Mouse (Mus musculus) midbrain, embryonic 12.5 days (tissue): ENCODE data around the gene Ccdc15. TPM values are rescaled to one million over a fixed set of nuclear protein-coding genes. Genes with fewer than 3 reads are reported as not detected.

Source experiments
- ATAC-seq: fragments of 200-750 bp; cut with Nextera tagmentation; 2 replicates; pipeline ENCODE4 v1.8.0; 2017; ENCODE audit warnings: low read depth, moderate TSS enrichment, moderate library complexity; ENCODE audit not compliant: low FRiP score
- H3K27ac ChIP-seq: fragments of 300-500 bp; sonication (generic); replicated peaks from 2 replicates; pipeline ENCODE4 v1.5.1; 2016; ENCODE audit warnings: mild to moderate bottlenecking
- H3K27me3 ChIP-seq: fragments of 300-500 bp; sonication (generic); 2 replicates; pipeline ENCODE4 v1.6.1; 2016; ENCODE audit warnings: mild to moderate bottlenecking
- H3K36me3 ChIP-seq: fragments of 300-500 bp; sonication (generic); 2 replicates; pipeline ENCODE4 v1.6.1; 2016
- H3K4me1 ChIP-seq: fragments of 300-500 bp; sonication (generic); 2 replicates; pipeline ENCODE4 v1.6.1; 2016
- H3K4me2 ChIP-seq: fragments of 300-500 bp; sonication (generic); replicated peaks from 2 replicates; pipeline ENCODE4 v1.6.1; 2016; ENCODE audit warnings: mild to moderate bottlenecking, moderate library complexity
- H3K4me3 ChIP-seq: fragments of 300-500 bp; sonication (generic); 2 replicates; pipeline ENCODE4 v1.5.1; 2016; ENCODE audit warnings: mild to moderate bottlenecking
- H3K9ac ChIP-seq: fragments of 300-500 bp; sonication (generic); replicated peaks from 2 replicates; pipeline ENCODE4 v1.6.1; 2016; ENCODE audit warnings: mild to moderate bottlenecking, moderate library complexity
- H3K9me3 ChIP-seq: fragments of 300-500 bp; sonication (generic); 2 replicates; pipeline ENCODE4 v1.6.1; 2016; ENCODE audit warnings: mild to moderate bottlenecking
- WGBS: fragments of 180-500 bp; shearing (Covaris S2); methylation state at CpG from one replicate; pipeline ENCODE4 v1.1.7; 2016; 5-methylcytosine and 5-hydroxymethylcytosine counted together
- polyA plus RNA-seq: library from polyadenylated mRNA; unstranded; fragments of >200 nt; fragmentation: Nextera tagmentation; extraction: Ambion mirVana; gene quantifications from 2 replicates; pipeline ENCODE4 v1.2.1, GENCODE M21; 2016

The Ccdc15 gene
- polyA plus RNA-seq, 1 experiment from 2014 or later, result 13.5 TPM

- WGBS, result 83% methylated on average over 17 of the region's 17 CpGs
- no peak within 1 kb of the TSS for H3K4me3 ChIP-seq
- ATAC-seq, result no peak
- no peaks in the 10 kb centered on the region for H3K4me1 ChIP-seq
- H3K9me3 ChIP-seq, result no peaks in the 10 kb centered on the region
- no peaks in the 10 kb centered on the region for H3K27me3 ChIP-seq
- no peak within 1 kb of the TSS for H3K4me2 ChIP-seq
- no peaks in the 10 kb centered on the region for H3K36me3 ChIP-seq
- H3K27ac ChIP-seq, result no peak within 1 kb of the TSS
- no peak within 1 kb of the TSS for H3K9ac ChIP-seq
These were observed 19.3 kb upstream of the Ccdc15 start, which contains the start of gene Hepacam for GRCm38 (mm10) chr9:37367301-37368080. Gene Hepacam (plus strand): TSS chr9:37367351.

GRCm38 (mm10) chr9:37365706-37366105 lies 17.5 kb upstream of the Ccdc15 start:
- H3K9ac ChIP-seq, result no peak overlapping the region
- 77% methylated on average over 5 of the region's 5 CpGs for WGBS
- H3K27ac ChIP-seq, result no peak overlapping the region
- ATAC-seq, result no peak
- H3K9me3 ChIP-seq, result no peaks in the 10 kb centered on the region
- peaks cover 2% of the 10 kb centered on the region for H3K4me1 ChIP-seq
- no peaks in the 10 kb centered on the region for H3K36me3 ChIP-seq
- H3K27me3 ChIP-seq, result no peaks in the 10 kb centered on the region
- H3K4me2 ChIP-seq, result no peak overlapping the region
- H3K4me3 ChIP-seq, result no peak overlapping the region

GRCm38 (mm10) chr9:37364392-37364791 lies 16.2 kb upstream of the Ccdc15 start:
- Histone ChIP-seq H3K27ac (no peak overlapping the region), H3K9me3 (no peaks in the 10 kb centered on the region), H3K27me3 (no peaks in the 10 kb centered on the region), H3K4me3 (no peak overlapping the region), H3K9ac (no peak overlapping the region), H3K4me2 (no peak overlapping the region), H3K4me1 (peaks cover 15% of the 10 kb centered on the region), H3K36me3 (no peaks in the 10 kb centered on the region)
- ATAC-seq, result no peak
- WGBS, result 67% methylated on average over 3 of the region's 3 CpGs

- Histone ChIP-seq H3K9me3 (no peaks in the 10 kb centered on the region), H3K4me3 (no peak overlapping the region), H3K27ac (no peak overlapping the region), H3K4me1 (peaks cover 23% of the 10 kb centered on the region), H3K4me2 (no peak overlapping the region), H3K36me3 (no peaks in the 10 kb centered on the region), H3K27me3 (no peaks in the 10 kb centered on the region), H3K9ac (no peak overlapping the region)
- WGBS, result 83% methylated on average over 3 of the region's 3 CpGs
- no peak for ATAC-seq
These were observed 15.3 kb upstream of the Ccdc15 start for GRCm38 (mm10) chr9:37363551-37363950.

GRCm38 (mm10) chr9:37362881-37363280 lies 14.6 kb upstream of the Ccdc15 start:
- no peak overlapping the region for H3K9ac ChIP-seq
- H3K27ac ChIP-seq, result no peak overlapping the region
- H3K4me1 ChIP-seq, result peaks cover 25% of the 10 kb centered on the region
- H3K36me3 ChIP-seq, result no peaks in the 10 kb centered on the region
- WGBS, result 74% methylated on average over 1 of the region's 1 CpGs
- no peak overlapping the region for H3K4me3 ChIP-seq
- no peak for ATAC-seq
- H3K27me3 ChIP-seq, result no peaks in the 10 kb centered on the region
- H3K4me2 ChIP-seq, result no peak overlapping the region
- no peaks in the 10 kb centered on the region for H3K9me3 ChIP-seq

- H3K27ac ChIP-seq, result no peak overlapping the region
- H3K9me3 ChIP-seq, result no peaks in the 10 kb centered on the region
- H3K4me3 ChIP-seq, result no peak overlapping the region
- peaks cover 25% of the 10 kb centered on the region for H3K4me1 ChIP-seq
- H3K4me2 ChIP-seq, result no peak overlapping the region
- no peak for ATAC-seq
- no peaks in the 10 kb centered on the region for H3K36me3 ChIP-seq
- no peaks in the 10 kb centered on the region for H3K27me3 ChIP-seq
- no peak overlapping the region for H3K9ac ChIP-seq
These were observed 13.9 kb upstream of the Ccdc15 start for GRCm38 (mm10) chr9:37362084-37362483.

- H3K4me2 ChIP-seq, result no peak overlapping the region
- peak; percentile 88 for ATAC-seq
- H3K9ac ChIP-seq, result no peak overlapping the region
- H3K9me3 ChIP-seq, result no peaks in the 10 kb centered on the region
- peaks cover 25% of the 10 kb centered on the region for H3K4me1 ChIP-seq
- H3K4me3 ChIP-seq, result no peak overlapping the region
- no peaks in the 10 kb centered on the region for H3K27me3 ChIP-seq
- WGBS, result 12% methylated on average over 6 of the region's 6 CpGs
- peak overlapping the region; percentile 75 for H3K27ac ChIP-seq
- no peaks in the 10 kb centered on the region for H3K36me3 ChIP-seq
These were observed 11.3 kb upstream of the Ccdc15 start for GRCm38 (mm10) chr9:37359331-37360220.

- Histone ChIP-seq H3K4me2 (no peak overlapping the region), H3K27ac (peak overlapping the region; percentile 75), H3K27me3 (no peaks in the 10 kb centered on the region), H3K36me3 (no peaks in the 10 kb centered on the region), H3K4me3 (no peak overlapping the region), H3K4me1 (peaks cover 25% of the 10 kb centered on the region), H3K9ac (no peak overlapping the region), H3K9me3 (no peaks in the 10 kb centered on the region)
- ATAC-seq, result peak; percentile 38
- WGBS, result 46% methylated on average over 7 of the region's 7 CpGs
These were observed 10.6 kb upstream of the Ccdc15 start for GRCm38 (mm10) chr9:37358713-37359330.

GRCm38 (mm10) chr9:37354485-37354884 lies 6.3 kb upstream of the Ccdc15 start:
- Histone ChIP-seq H3K9ac (no peak overlapping the region), H3K4me2 (no peak overlapping the region), H3K4me3 (no peak overlapping the region), H3K4me1 (peaks cover 11% of the 10 kb centered on the region), H3K27ac (no peak overlapping the region), H3K27me3 (no peaks in the 10 kb centered on the region), H3K9me3 (no peaks in the 10 kb centered on the region), H3K36me3 (no peaks in the 10 kb centered on the region)
- WGBS, result 80% methylated on average over 1 of the region's 1 CpGs
- no peak for ATAC-seq

GRCm38 (mm10) chr9:37351266-37351665 lies 3.0 kb upstream of the Ccdc15 start:
- no peak for ATAC-seq
- no peaks in the 10 kb centered on the region for H3K36me3 ChIP-seq
- H3K27ac ChIP-seq, result no peak overlapping the region
- H3K4me2 ChIP-seq, result no peak overlapping the region
- no peaks in the 10 kb centered on the region for H3K27me3 ChIP-seq
- WGBS, result 51% methylated on average over 2 of the region's 2 CpGs
- H3K9me3 ChIP-seq, result no peaks in the 10 kb centered on the region
- H3K9ac ChIP-seq, result no peak overlapping the region
- peaks cover 11% of the 10 kb centered on the region for H3K4me1 ChIP-seq
- H3K4me3 ChIP-seq, result no peak overlapping the region

- H3K4me3 ChIP-seq, result peak overlapping the region; percentile 81
- peak overlapping the region; percentile 80 for H3K9ac ChIP-seq
- H3K27me3 ChIP-seq, result no peaks in the 10 kb centered on the region
- no peak for ATAC-seq
- H3K4me1 ChIP-seq, result peaks cover 11% of the 10 kb centered on the region
- no peak overlapping the region for H3K27ac ChIP-seq
- WGBS, result 93% methylated on average over 3 of the region's 3 CpGs
- H3K9me3 ChIP-seq, result no peaks in the 10 kb centered on the region
- H3K36me3 ChIP-seq, result no peaks in the 10 kb centered on the region
- H3K4me2 ChIP-seq, result peak overlapping the region; percentile 87
These were observed 818 bp upstream of the Ccdc15 start for GRCm38 (mm10) chr9:37349050-37349449.
